Mouse (Mus musculus) ovary, adult 18-20 months (tissue): Measurements from ENCODE around the gene Zbtb40.
A peak's percentile ranks its signal among the peaks of the same experiment; 100 is the strongest.

ENCODE experiments used
- DNase-seq: peaks from one replicate; pipeline ENCODE4 v3.0.0; 2022; ENCODE audit warnings: low spot score, mixed read lengths

Zbtb40 gene

DNA sequence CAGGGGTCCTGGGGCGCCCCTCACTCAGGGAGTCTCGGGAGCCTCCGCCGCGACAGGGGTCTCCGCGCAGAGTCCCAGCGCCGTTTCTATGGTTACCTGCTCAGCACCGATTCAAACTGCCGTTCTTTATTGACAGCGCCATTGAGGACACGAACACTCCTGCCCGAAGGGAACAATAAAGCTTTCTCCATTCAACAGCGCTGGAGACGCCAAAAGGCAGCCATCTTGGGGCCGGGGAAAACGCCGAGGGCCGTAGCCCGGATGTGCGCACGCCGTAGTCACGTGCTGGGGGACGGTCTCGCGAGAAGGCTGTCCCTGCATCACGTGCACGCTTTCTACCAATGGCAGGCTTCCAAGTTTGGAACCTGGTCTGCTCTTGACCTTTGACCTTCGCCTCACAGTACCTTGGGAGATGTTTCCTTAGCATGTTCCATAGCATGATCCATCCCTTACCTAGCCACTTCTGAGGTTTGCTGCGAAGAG lies at the start of gene Zbtb40:
Gene Zbtb40 (minus strand): TSS at position 252 of the 483 bp plus-strand sequence.
- peak; percentile 86 for DNase-seq

DNA sequence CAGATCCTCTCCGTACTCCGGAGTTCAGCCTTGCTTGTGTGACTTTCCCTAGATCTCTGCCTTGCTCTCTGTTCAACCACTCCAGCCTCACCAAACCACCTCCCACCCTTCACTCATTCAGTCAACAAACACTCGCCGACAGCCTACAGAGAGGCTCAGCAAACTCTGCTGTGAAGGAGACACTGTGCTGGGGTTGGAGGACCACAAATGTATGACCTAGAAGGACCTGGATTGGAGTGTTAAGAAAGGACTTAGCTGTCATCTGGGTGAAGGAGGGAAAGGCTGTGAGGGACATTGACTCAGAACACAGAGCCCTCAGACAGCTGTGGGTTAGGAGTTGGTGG lies 49.4 kb upstream of the Zbtb40 start:
- no peak for DNase-seq

DNA sequence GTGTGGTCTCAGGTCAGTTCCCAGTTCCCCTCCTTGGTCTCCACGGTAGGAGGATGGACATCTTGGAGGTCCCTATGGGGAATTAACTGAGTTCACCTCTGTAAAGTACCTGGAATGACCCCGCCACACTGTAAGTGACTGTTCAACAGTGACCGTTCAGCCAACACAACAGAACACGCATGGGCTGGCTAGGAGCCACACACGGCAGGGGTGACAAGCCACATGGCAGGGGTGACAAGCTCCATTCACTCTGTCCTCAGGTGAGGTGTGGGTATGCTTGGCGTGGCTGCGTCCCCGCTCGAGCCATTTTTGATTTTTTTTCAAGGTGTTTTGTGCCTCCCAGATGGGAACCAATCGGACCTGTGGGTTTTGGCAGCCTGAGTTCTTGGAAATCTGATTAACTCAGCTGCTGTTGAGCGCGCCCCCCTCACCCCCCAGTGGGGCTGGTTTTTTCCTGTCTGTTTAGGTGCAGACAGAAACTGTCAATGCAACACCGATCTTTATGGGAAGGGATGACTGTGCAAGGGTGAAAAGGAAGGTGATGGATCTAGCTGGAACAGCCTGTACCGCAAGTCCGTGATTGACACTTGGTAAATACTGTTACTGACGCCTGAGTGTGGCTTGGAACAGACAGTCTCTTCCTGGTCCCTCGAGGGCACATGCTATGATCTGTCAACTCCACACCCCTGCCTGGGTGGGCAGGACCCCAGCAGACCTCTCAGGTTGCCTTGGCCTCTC lies 48.8 kb upstream of the Zbtb40 start:
- DNase-seq = no peak

DNA sequence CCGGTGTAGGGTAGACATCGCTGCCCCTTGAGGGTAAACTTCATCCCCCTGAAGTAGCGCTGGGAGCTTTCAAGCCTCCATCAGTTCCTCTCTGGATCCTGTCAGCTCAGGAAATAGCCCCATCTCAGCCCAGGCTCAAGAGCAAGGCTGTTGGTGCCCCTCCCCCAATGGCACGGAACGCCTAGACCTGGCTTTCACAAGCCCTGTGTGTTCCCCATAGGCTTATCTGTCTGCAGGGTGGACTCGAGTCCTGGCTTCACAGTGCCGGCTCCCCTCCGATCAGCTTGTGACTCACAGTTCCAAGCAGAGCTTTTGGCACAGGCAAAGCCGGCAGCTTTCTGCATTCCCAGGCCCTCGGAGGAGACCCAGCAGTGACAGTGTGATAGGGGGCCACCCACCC lies 47.8 kb upstream of the Zbtb40 start:
- DNase-seq = no peak

DNA sequence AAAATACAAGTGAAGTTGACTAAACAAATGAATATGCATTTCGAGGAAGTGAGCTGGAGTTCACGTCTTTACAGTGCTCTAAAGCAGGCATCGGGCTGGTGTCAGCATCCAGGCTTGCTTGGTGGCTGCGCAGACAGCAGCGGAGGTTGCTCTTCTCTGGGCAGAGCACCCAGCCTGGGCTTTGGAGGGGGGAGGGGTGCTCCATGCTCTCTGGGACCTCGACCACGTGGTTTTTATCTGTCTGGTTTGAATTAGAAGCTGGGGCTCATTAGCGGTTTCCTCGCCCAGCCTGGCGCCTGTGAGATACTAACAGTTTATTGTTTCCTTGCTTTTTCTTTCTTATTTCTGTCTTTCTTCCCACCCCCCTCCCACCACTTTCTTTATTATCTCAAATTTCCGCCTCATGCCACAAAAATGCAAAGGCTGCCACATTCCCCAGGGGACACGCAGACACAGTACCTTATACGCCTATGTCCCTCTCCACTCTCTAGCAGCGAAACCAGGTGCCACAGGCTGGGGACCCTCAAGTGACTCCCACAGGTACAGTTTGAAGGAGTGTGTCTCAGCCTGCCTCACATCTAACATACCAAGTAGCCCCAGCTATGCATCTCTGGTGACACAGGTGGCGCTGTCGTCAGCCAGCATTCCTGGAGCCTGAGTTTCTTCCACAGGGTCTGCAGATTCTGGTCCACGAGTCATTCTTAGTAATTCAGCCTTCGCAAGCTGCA lies 36.6 kb upstream of the Zbtb40 start:
- no peak for DNase-seq

DNA sequence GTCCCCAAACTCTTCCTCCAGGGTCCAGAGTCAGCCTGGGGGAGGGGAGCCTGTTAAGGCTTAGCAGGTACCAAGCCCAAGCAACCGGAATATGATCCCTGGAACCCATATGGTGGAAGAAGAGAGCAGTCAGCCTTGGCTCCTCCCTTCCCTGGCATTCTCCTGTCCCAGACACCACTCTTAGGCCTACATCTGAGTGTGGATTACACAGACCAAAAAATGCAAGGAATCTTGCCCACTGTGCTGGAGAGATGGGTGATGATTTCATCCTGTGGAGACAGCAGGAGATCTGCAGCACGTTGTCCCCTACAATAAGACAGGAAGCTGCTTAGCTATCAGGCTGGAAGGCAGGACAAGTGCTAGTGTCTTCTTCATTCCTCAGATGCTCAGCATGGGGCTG lies 34.3 kb upstream of the Zbtb40 start:
- DNase-seq = no peak

DNA sequence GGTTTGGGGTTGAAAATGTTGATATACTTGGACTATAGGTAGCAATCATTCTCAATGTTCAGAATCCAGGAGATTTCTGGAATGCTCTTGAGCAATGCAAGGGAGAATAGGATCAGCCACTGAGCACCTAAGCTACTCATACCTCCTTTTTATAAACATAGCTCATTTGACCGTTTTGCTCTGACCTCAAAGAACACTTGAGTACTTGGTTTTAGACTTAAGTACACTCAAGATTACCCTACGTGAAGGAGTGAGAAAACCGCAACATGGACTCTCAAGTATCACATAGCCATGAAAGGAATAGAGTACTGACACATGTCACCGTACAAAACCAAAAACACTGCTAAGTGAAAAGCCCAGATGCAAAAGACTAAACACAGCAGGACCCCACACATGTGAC lies 32.8 kb upstream of the Zbtb40 start:
- DNase-seq = no peak

DNA sequence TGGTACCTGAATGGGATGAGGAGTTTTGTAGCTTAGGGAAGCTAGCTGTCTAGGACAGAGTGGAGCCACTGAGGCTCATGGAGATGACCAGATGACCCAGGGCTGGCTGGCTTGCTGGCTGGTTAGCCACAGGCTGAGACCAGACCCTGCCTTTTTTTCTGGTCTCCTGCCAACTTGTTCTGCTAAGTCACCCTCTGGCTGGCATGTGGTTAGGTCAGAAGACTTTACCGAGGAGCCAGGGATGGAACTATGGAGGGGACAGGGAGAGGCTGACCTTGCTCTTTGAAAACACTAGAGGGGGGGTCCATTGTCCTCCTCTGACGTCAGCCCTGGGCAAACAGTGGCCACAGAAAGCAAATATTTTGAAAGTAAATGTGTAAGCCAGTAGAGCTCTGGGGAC lies 28.6 kb upstream of the Zbtb40 start:
- DNase-seq = peak; percentile 33

DNA sequence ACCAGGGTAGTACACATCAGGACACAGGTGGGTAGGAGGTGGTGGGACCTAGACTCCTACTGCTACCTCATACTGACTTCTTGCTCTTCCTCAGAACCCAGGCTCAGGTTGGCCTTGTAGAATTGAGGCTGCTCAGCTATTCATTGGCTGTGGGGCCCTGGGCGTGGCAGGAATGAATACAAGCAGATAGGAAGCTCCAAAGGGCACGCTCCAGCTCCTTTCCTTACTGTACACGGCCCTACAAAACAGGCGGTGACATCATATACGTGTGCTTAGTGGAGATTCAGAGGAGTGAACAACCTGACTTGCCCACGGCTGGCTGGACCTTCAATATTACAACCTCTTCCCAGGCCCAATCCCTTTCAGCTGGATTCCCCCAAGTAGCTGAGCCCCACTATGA lies 22.6 kb upstream of the Zbtb40 start:
- DNase-seq = no peak

DNA sequence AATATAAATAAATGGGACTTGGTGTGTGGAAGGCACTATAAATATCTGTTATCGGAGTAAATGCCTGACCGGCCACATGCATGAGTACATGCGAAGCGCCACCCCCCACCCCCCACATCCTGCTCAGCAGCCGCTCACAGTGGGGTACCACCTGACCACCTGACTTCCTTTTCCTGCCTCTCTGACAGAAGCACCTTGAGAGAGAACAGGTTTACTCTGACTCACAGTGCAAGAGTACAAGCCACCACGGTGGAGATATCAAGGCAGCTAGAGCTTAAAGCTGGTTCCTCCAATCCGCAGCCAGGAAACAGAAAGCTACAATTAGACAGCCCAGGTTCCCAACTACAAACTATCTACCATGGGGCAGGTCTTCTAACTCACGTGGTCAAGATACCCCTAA lies 19.9 kb upstream of the Zbtb40 start:
- DNase-seq = no peak

DNA sequence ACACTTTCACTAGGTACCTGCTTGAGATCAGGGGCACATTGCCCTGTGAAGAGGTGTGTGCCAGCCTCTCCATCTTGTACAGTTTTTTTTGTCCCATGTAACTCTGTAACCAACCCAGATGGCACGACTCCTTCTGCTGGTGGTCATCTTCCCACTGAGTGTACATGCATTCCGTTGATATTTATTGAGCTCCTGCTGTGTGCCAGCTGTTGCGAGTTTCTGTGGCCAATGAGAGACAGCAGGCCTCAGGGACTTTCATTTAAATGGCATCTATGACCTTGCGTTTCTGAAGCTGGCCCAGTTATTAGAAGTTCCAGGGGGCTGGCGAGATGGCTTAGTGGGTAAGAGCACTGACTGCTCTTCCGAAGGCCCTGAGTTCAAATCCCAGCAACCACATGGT lies 17.2 kb upstream of the Zbtb40 start:
- no peak for DNase-seq

DNA sequence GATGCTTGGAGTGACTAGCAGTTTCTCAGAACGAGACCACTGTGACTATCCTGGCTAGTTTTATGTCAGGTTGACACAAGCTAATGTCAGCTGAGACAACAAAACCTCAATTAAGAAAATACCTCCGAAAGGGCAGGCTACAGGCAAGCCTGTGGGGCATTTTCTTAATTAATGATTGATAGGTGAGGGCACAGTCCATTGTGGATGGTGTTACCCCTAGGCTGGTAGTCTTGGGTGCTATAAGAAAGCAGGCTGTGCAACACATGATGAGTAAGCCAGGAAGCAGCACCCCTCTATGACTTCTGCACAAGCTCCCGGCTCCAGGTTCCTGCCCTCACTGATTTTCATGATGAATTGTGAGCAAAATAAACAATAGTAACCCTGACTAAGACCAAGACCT lies 6.3 kb upstream of the Zbtb40 start:
- DNase-seq = no peak

DNA sequence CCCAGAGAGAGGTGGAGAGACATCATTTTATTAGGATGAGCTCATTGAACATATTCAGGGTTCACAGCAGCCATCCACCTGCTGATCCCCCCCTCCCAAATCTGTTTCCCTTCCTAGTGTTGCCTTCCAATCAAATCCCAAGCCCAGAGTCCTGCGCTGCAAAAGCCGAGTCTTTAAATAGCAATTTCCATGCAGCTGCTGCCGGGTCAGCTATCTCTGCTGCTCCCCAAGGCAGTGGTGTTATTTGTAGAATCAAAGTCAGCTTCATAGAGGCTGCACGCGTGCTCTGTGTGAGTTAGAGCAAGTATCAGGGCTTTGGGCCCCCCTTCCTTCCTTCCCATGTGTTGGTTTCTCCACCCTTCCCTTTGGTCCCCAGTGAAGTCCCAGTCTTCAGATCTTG lies 5.2 kb upstream of the Zbtb40 start:
- no peak for DNase-seq

DNA sequence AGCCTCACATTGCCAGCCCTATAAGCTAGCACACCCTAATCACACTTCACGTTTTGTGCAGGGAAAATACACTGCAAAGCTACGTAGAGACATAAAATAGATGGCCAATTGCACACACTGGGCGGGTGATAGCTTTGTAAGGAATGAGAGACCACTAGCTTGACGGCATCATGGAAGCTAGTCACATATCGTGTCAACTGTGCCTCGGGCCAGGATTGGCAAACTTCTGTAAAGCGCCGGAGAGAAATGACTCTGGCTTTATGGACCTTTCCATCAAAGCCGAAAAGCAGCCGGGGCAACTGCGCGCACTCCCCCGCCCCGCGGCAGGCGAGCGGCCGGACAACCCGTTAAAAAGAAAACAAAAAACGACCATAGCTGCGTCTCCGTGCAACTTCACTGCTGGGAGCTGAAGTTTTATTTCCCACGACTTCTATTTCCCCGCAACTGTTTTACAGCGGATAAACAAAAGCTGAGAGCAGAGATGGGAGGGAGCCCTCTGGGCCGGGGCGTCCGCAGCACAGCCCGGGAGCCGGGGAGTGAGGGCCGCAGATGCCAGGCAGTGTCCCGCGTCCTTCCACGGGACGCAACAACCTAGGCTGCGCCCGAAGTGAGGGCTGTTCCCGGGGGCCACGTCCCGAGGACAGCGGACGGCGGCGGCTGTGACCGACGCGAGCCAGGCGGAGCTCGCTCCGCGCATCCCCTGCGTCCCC lies 606 bp downstream of the Zbtb40 start:
- no peak for DNase-seq

DNA sequence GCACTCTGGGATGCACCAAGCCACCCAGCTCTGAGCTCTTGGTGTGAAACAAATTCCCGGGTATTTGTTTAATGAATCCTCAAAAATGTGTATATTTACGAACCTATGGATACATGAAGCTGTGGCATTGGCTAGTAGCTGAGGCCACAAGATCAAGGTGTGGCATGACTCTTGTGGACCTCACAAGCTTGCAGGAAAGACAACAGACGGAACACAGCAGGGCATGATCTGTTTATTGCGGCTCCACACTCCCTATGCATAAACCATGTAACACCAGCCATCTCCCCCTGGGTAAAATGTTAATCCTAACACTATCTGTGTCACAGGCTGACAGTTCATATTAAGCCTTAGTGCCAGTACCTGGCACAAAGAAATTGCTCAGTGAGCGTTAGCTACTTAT lies 2.5 kb downstream of the Zbtb40 start:
- DNase-seq = no peak

DNA sequence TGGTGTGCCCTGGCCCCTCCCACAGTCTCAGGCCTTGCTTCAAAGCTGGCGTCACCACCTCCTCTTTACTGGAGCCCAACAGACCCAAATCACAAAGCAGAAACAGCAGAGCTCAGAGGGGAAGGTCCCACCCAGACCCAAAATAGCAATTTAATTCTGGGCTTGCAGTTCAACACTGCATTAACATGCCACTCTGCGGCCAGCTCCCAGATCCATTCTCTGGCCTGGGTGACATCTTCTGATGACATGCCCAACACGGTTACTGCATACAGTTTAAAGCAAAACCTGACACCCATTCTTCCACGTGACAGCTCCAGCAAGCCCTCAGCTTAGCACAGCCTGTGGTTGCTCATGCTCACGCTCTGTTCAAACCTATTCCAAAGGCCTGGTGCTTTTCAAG lies 4.1 kb downstream of the Zbtb40 start:
- no peak for DNase-seq

DNA sequence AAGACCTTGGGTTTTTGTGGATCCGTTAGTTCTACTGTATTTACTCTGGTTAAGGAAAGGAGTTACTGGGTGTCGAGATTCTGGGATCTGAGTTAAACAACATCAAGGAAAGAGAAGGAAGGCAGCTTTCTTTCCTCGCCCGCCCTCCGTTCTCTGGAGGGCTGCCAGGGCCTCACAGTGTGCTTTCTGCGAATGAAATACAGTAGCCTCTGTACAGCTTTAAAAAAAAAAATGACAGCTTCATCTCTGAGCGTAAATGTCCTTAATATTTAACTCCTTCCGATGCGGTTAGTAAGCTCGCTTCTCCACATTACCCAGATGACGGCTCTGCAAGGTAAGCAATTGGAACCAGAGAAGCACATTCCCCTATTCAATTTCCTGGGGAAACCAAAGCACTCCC lies 4.8 kb downstream of the Zbtb40 start:
- no peak for DNase-seq

DNA sequence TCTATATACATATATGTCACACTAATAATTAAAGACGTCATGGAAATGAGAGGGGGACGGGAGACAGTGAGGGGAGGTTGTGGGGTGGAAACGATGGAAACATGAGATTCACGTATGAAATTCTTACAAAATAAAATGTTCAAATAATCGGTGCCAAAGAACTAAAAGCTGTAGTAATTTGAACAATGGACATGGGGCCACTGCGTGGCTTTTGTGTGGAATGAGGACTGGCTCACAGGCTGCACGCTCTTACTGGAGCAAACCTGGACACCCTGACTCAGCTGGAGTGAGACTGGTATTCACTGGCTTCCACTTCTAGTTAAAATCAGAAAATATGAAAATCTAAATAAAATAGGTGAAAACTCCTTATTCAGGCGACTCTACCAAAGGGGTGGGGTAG lies 6.6 kb downstream of the Zbtb40 start:
- no peak for DNase-seq

DNA sequence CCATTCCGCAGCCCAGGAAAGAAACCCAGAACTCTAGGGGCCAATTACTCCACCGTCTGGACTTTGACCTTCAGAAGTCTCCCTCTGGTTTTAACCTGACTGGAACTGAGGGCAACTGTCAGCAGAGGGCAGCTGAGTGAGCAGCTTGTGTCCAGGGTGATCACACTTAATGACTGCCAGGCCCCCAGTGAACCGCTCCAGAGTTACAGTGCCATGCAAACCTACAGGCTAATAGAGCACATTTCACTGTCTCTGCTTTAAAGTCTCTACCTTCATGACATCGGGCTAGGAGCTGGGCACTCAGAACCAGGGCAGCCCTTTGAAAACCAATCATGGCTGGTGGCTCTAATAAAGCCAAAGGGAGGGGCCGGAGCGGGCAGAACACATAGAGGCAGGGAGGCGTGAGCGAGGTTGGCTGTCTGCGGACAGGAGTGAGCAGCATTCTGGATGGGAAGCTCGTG lies 7.4 kb downstream of the Zbtb40 start:
- DNase-seq = no peak

DNA sequence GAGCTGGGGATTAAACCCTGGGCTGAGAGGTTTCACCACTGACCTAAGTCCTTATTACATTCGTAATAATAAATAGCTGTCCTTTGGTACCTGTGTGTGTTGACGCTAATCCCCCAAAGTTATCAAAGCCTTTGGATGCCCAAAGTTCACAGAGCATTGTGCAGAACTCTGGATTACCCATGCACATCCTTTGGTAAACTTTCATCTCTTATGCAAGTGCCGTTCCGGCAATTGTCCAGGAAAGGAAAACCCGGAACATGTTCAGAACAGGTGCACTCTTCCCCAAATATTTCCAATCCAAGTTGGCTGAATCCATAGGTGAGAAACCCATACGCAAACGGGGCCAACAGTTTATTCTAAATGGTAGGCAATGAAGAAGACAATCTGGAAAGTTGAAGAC lies 9.2 kb downstream of the Zbtb40 start:
- no peak for DNase-seq

DNA sequence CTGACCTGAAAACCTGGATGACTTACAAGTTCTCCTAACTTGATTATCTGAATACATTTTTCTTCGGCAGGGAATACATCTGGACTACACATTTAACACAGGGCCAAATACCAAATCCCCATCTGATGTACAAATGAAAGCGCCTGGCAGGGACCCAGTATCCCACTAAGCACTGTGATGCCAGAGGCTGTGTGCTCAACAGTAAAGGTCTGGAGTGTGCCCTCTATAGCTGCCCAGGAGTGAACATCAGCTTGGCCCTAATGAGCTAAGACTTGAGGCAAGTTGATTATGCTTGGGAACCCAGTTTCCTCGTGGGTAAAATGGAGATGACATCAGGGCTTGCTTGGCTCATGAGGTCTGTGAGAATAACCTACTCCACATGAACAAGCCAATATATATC lies 10.1 kb downstream of the Zbtb40 start:
- DNase-seq = no peak

DNA sequence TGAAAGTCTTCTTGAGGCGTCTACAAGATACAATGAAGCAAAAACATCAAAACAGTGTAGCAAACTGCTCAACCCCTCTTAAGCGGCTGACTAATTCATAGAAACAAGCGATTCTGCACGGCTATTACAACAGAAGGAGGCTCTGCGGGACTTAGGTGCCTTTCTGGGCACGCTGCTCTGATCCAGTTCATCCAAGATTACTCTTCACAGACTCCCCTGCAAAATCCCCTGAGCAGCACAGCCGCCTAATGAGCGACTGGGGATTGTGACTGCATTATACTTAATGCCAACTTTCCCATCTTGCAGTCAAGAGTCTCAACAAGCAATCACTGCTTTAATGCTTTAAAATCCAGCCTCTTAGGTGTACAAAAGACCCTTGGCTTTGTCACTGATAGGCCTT lies 10.5 kb downstream of the Zbtb40 start:
- no peak for DNase-seq
